Mouse (Mus musculus): ENCODE data around the gene Med9. TPM values are rescaled to one million over a fixed set of nuclear protein-coding genes. Genes with fewer than 3 reads are reported as not detected.

Gene Med9
- total and polyA plus RNA-seq, 3 experiments: 35.5 to 43.3 (median 41.6) TPM

DNA sequence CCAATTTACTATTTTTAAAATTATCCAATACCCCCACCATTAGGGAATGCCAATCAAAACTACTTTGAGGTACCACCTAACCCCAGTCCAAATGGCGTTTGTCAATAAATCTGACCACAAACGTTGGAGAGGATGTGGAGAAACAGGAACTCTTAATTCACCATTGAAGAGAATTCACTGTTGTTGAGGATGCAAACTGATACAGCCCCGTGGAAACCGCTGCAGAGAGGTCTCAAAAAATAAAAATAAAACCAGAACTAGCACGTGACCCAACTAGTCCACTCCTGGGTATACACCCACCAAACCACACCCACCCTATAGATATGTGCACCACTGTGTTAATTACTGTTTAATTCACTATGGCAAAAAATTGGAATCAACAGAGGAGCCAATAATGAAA is 27.7 kb upstream of the Med9 start:
- Histone ChIP-seq H3K36me3 (replicated peaks in 1 of 2; ENCODE audit: control insufficient read depth in 1 of 2, insufficient read depth in 1 of 2, low read length in 1 of 2) (no peaks in the 10 kb centered on the region), H3K9me3 (replicated peaks; ENCODE audit: low read length) (no peaks in the 10 kb centered on the region), H3K4me1 (ENCODE audit: control insufficient read depth in 1 of 2, insufficient read depth in 2 of 2) (peaks cover 0 to 3% of the 10 kb centered on the region in 2 experiments; a peak in 2 of 4 replicates), H3K27me3 (replicated peaks) (peaks cover 12% of the 10 kb centered on the region), H3K79me2 (replicated peaks; ENCODE audit: control insufficient read depth, extremely low read depth, insufficient read depth, poor library complexity, severe bottlenecking) (no peaks in the 10 kb centered on the region), H3K4me2 (ENCODE audit: insufficient read depth, low read depth, poor library complexity, severe bottlenecking) (no peak overlapping the region), H3K9ac (ENCODE audit: insufficient read depth, low read depth) (no peak overlapping the region), H3K4me3 (replicated peaks in 1 of 3; ENCODE audit: low read depth in 2 of 3, low read length in 2 of 3, poor library complexity in 1 of 3) (no peak overlapping the region), H3K27ac (ENCODE audit: insufficient read depth, low read depth) (no peak overlapping the region)
- no peak for TF ChIP-seq ZNF384 (IDR thresholded peaks at IDR 0.05; ENCODE audit: low read depth, low read length)
- peak; percentile 42; the same call in 1 of the 2 replicates for TF ChIP-seq BHLHE40 (IDR thresholded peaks at IDR 0.05; ENCODE audit: low read depth, low read length)
- in situ Hi-C loops (cut with MboI; ENCODE audit: low pct_ligation_motif_present, low pct_unique_long_range_greater_than_20kb, low sequenced_read_pairs): no loop called here
- no peak for DNase-seq (ENCODE audit: extremely low read depth)
- dilution Hi-C loops (cut with MboI; ENCODE audit: extremely low pct_ligation_motif_present, extremely low pct_unique_long_range_greater_than_20kb, low sequenced_read_pairs): no loop called here

GRCm38 (mm10) chr11:59921265-59921664 is 26.7 kb upstream of the Med9 start:
- H3K27me3 ChIP-seq (replicated peaks): peaks cover 12% of the 10 kb centered on the region
- TF ChIP-seq MAFK (IDR thresholded peaks at IDR 0.05; ENCODE audit: insufficient replicate concordance, low read length) (no peak), RAD21 (IDR thresholded peaks at IDR 0.05; ENCODE audit: low read depth, low read length) (no peak), ZNF384 (IDR thresholded peaks at IDR 0.05; ENCODE audit: low read depth, low read length) (no peak), EP300 (IDR thresholded peaks at IDR 0.05; ENCODE audit: low read length) (no peak), TCF12 (IDR thresholded peaks at IDR 0.05; ENCODE audit: low read depth, low read length) (no peak), USF1 (IDR thresholded peaks at IDR 0.05; ENCODE audit: low read depth, low read length) (no peak), SMC3 (IDR thresholded peaks at IDR 0.05; ENCODE audit: low read depth, low read length) (no peak), ZMIZ1 (IDR thresholded peaks at IDR 0.05; ENCODE audit: low read depth, low read length) (no peak)
- H3K9me3 ChIP-seq (replicated peaks; ENCODE audit: low read length): no peaks in the 10 kb centered on the region
- no peak for DNase-seq (ENCODE audit: extremely low read depth)
- H3K27ac ChIP-seq (ENCODE audit: insufficient read depth, low read depth): no peak overlapping the region
- in situ Hi-C loops (cut with MboI; ENCODE audit: low pct_ligation_motif_present, low pct_unique_long_range_greater_than_20kb, low sequenced_read_pairs): no loop called here
- H3K4me3 ChIP-seq (replicated peaks in 1 of 3; ENCODE audit: low read depth in 2 of 3, low read length in 2 of 3, poor library complexity in 1 of 3): no peak overlapping the region
- peaks cover 0 to 3% of the 10 kb centered on the region in 2 experiments; a peak in 2 of 4 replicates for H3K4me1 ChIP-seq (ENCODE audit: control insufficient read depth in 1 of 2, insufficient read depth in 2 of 2)
- H3K9ac ChIP-seq (ENCODE audit: insufficient read depth, low read depth): no peak overlapping the region
- 0 out of 2 replicates have a peak overlapping the region, but pooled peaks have one; percentile 18 for H3K4me2 ChIP-seq (ENCODE audit: insufficient read depth, low read depth, poor library complexity, severe bottlenecking)
- H3K79me2 ChIP-seq (replicated peaks; ENCODE audit: control insufficient read depth, extremely low read depth, insufficient read depth, poor library complexity, severe bottlenecking): no peaks in the 10 kb centered on the region
- dilution Hi-C loops (cut with MboI; ENCODE audit: extremely low pct_ligation_motif_present, extremely low pct_unique_long_range_greater_than_20kb, low sequenced_read_pairs): no loop called here
- no peaks in the 10 kb centered on the region for H3K36me3 ChIP-seq (replicated peaks in 1 of 2; ENCODE audit: control insufficient read depth in 1 of 2, insufficient read depth in 1 of 2, low read length in 1 of 2)

GRCm38 (mm10) chr11:59930031-59930430 is 18.0 kb upstream of the Med9 start:
- Histone ChIP-seq H3K9ac (ENCODE audit: insufficient read depth, low read depth) (no peak overlapping the region), H3K4me3 (replicated peaks in 1 of 3; ENCODE audit: low read depth in 2 of 3, low read length in 2 of 3, poor library complexity in 1 of 3) (no peak overlapping the region), H3K27me3 (replicated peaks) (peaks cover 44% of the 10 kb centered on the region), H3K4me2 (ENCODE audit: insufficient read depth, low read depth, poor library complexity, severe bottlenecking) (no peak overlapping the region), H3K27ac (ENCODE audit: insufficient read depth, low read depth) (no peak overlapping the region), H3K36me3 (replicated peaks in 1 of 2; ENCODE audit: control insufficient read depth in 1 of 2, insufficient read depth in 1 of 2, low read length in 1 of 2) (no peaks in the 10 kb centered on the region), H3K4me1 (ENCODE audit: control insufficient read depth in 1 of 2, insufficient read depth in 2 of 2) (peaks cover 7 to 24% of the 10 kb centered on the region in 2 experiments), H3K79me2 (replicated peaks; ENCODE audit: control insufficient read depth, extremely low read depth, insufficient read depth, poor library complexity, severe bottlenecking) (no peaks in the 10 kb centered on the region), H3K9me3 (replicated peaks; ENCODE audit: low read length) (no peaks in the 10 kb centered on the region)
- in situ Hi-C loops (cut with MboI; ENCODE audit: low pct_ligation_motif_present, low pct_unique_long_range_greater_than_20kb, low sequenced_read_pairs): no loop called here
- no peak for DNase-seq (ENCODE audit: extremely low read depth)
- dilution Hi-C loops (cut with MboI; ENCODE audit: extremely low pct_ligation_motif_present, extremely low pct_unique_long_range_greater_than_20kb, low sequenced_read_pairs): no loop called here
- TF ChIP-seq PAX5 (IDR thresholded peaks at IDR 0.05; ENCODE audit: low read length): no peak
- TF ChIP-seq E2F4 (IDR thresholded peaks at IDR 0.05; ENCODE audit: insufficient replicate concordance, low read depth, low read length): no peak
- TF ChIP-seq POLR2A (IDR thresholded peaks at IDR 0.05; ENCODE audit: low read depth, low read length): no peak
- TF ChIP-seq IRF4 (IDR thresholded peaks at IDR 0.05; ENCODE audit: low read depth, low read length): no peak
- TF ChIP-seq HCFC1 (IDR thresholded peaks at IDR 0.05; ENCODE audit: low read depth, low read length): no peak
- TF ChIP-seq TCF12 (IDR thresholded peaks at IDR 0.05; ENCODE audit: low read depth, low read length): no peak
- no peak for TF ChIP-seq ELF1 (IDR thresholded peaks at IDR 0.05; ENCODE audit: low read depth, low read length)
- no peak for TF ChIP-seq ETS1 (conservative IDR thresholded peaks at IDR 0.05; ENCODE audit: low read depth, low read length)
- no peak for TF ChIP-seq JUN (IDR thresholded peaks at IDR 0.05; ENCODE audit: insufficient read depth, low read depth, low read length)
- TF ChIP-seq NELFE (IDR thresholded peaks at IDR 0.05; ENCODE audit: low read depth, low read length): no peak
- no peak for TF ChIP-seq ZNF384 (IDR thresholded peaks at IDR 0.05; ENCODE audit: low read depth, low read length)
- no peak for TF ChIP-seq CHD2 (IDR thresholded peaks at IDR 0.05; ENCODE audit: low read length)
- no peak for TF ChIP-seq CTCF (conservative IDR thresholded peaks at IDR 0.05 in 1 of 2, IDR thresholded peaks at IDR 0.05 in 1 of 2; ENCODE audit: low read depth in 2 of 2, low read length in 2 of 2)
- TF ChIP-seq MAFK (IDR thresholded peaks at IDR 0.05; ENCODE audit: insufficient replicate concordance, low read length): no peak
- no peak for TF ChIP-seq CHD1 (IDR thresholded peaks at IDR 0.05; ENCODE audit: low read depth, low read length)
- no peak for TF ChIP-seq BHLHE40 (IDR thresholded peaks at IDR 0.05; ENCODE audit: low read depth, low read length)
- TF ChIP-seq MXI1 (IDR thresholded peaks at IDR 0.05; ENCODE audit: low read depth, low read length): no peak
- TF ChIP-seq NRF1 (IDR thresholded peaks at IDR 0.05; ENCODE audit: low read depth, low read length): no peak

Measured in CH12.LX (cell line).